Mouse (Mus musculus) CD4-positive naive resting alpha-beta T cell, adult 57 days (primary cell): ENCODE results near the gene Shroom2. TPM values are rescaled to one million over a fixed set of nuclear protein-coding genes. Genes with fewer than 3 reads are reported as not detected.

Experiments used
- total RNA-seq: library from RNA; stranded (reverse); gene quantifications from one replicate; pipeline ENCODE4 v1.2.4, GENCODE M21; 2023

Gene Shroom2
- 0.15 TPM for total RNA-seq

DNA sequence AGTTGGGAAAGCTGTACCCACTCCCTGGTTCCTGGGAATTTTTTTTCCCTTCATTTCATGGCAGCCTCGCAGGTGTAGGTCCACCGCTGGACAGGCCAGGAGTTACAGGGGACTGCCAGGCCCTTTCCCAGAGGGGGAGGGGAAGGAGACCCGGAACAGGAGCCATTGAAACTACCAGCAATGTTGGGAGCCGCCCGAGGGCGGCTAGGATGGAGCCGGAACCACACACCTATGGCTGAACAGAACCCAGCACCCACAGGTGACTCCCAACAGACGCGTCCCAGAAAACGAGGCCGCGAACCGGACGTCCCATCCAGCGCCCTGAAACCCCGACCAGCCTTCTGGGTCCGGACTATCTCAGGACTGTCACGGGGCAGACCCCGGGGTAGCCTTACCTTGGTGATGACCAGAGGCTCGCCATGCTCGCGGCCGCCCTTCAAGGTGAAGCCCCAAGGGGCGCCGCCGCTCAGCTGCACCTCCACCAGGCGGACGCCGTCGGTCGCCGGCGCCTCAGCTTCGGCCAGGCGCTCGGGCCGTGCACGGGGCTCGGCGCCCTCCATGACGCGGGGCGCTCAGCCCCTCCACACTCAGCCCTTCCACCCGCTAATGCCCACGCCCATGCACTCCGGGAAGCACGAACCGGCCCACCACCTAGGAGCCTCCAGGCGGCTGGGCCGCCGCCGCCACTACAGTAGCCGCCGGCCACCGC lies at the start of gene Shroom2:
TSS of gene Shroom2 (minus strand) at position 575 of the 709 bp plus-strand sequence.

DNA sequence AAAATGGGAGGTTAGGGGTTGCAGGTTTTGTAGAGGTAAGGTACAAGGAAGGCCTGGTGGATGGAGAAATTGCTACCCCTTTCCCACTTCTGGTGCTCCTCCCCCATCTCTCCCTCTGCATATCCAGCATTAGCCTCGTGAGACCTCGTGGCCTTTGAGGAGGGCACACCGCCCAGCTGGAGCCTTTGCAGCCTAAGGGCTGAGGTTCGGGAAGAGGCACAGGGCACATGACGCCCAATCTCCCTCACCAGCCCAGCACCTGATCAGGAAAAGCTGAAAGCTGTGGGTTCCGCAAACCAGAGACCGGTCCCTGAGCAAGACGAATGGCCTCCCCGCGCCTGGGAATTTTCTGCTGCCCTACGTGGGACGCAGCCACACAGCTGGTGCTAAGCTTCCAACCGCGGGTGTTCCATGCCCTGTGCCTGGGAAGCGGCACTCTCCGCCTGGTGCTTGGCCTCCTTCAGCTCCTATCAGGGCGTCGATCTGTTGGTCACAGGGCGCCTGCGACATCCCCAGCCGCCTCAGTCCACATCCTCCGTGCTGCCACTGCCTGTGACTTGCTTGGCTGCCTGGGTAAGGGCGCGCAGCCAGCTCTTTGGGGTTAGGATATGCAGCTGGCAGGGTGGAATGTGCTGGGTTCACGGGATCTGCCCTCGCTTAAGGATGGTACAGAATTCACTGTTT lies 12.6 kb upstream of the Shroom2 start, which contains the start of gene Gpr143:
TSS of gene Gpr143 (plus strand) at position 202 of the 684 bp plus-strand sequence.

DNA sequence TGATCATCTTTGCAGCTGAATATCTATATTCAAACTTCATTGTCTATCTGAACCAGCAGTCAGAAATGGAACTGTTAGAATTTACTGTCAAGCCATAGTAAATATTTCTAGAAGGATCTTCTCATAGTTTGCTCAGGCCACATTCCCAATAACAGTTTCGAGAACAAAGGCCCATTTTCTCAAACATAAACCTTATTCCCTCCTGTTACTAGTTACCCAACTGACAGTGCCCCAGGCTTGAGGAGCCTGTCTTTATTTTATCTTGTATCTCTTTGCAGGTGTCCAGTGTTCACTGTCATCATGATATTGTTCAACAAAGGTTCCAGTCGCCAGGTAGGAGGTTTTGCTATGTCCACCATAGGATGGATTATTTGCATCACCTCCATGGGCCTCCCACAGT lies 206.2 kb downstream of the Shroom2 start, which contains the start of gene Cldn34a:
TSS of gene Cldn34a (plus strand) at position 301 of the 400 bp plus-strand sequence.

Other genes starting within 250 kb of the Shroom2 start
- gene Cldn34a, start 206.1 kb downstream of the Shroom2 start, total RNA-seq, result not detected
- not detected for gene Gpr143, start 12.5 kb upstream of the Shroom2 start, total RNA-seq
- not detected for gene Usp51, start 237.0 kb upstream of the Shroom2 start, total RNA-seq